Mouse (Mus musculus) embryonic facial prominence, embryonic 14.5 days (tissue): ENCODE data around the gene Tecta. TPM values are rescaled to one million over a fixed set of nuclear protein-coding genes. Genes with fewer than 3 reads are reported as not detected.

Source experiments
- ATAC-seq: fragments of 200-750 bp; cut with Nextera tagmentation; 2 replicates; pipeline ENCODE4 v1.8.0; 2017; ENCODE audit warnings: low read depth, moderate number of reproducible peaks, moderate TSS enrichment
- DNase-seq: peaks from one replicate; pipeline ENCODE4 v3.0.0-alpha.2; 2015; ENCODE audit warnings: low spot score
- H3K27ac ChIP-seq: fragments of 300-500 bp; sonication (generic); replicated peaks from 2 replicates; pipeline ENCODE4 v1.5.1; 2014; ENCODE audit warnings: low read depth, mild to moderate bottlenecking, low read length, moderate library complexity
- H3K27me3 ChIP-seq: fragments of 300-500 bp; sonication (generic); replicated peaks from 2 replicates; pipeline ENCODE4 v1.6.1; 2014; ENCODE audit warnings: low read length; ENCODE audit not compliant: control insufficient read depth, insufficient read depth
- H3K36me3 ChIP-seq: fragments of 300-500 bp; sonication (generic); 2 replicates; pipeline ENCODE4 v1.6.1; 2014; ENCODE audit warnings: low read length, mixed read lengths; ENCODE audit not compliant: control insufficient read depth, insufficient read depth
- H3K4me1 ChIP-seq: fragments of 300-500 bp; sonication (generic); 2 replicates; pipeline ENCODE4 v1.6.1; 2014; ENCODE audit warnings: antibody characterized with exemption, low read length; ENCODE audit not compliant: control insufficient read depth, insufficient read depth
- H3K4me2 ChIP-seq: fragments of 300-500 bp; sonication (generic); 2 replicates; pipeline ENCODE4 v1.6.1; 2014; ENCODE audit warnings: low read depth, mild to moderate bottlenecking, low read length, moderate library complexity, mixed read lengths
- H3K4me3 ChIP-seq: fragments of 300-500 bp; sonication (generic); 2 replicates; pipeline ENCODE4 v1.5.1; 2014; ENCODE audit warnings: low read depth, mild to moderate bottlenecking, low read length
- H3K9ac ChIP-seq: fragments of 300-500 bp; sonication (generic); 2 replicates; pipeline ENCODE4 v1.6.1; 2014; ENCODE audit warnings: low read depth, mild to moderate bottlenecking, low read length, moderate library complexity, mixed read lengths
- H3K9me3 ChIP-seq: fragments of 300-500 bp; sonication (generic); 2 replicates; pipeline ENCODE4 v1.6.1; 2016; ENCODE audit warnings: low read length; ENCODE audit not compliant: control insufficient read depth
- WGBS: fragments of 180-500 bp; shearing (Covaris S2); extraction: QIAGEN DNeasy Blood & Tissue Kit; methylation state at CpG from one replicate; pipeline ENCODE4 v1.1.7; 2014; 5-methylcytosine and 5-hydroxymethylcytosine counted together
- polyA plus RNA-seq: library from polyadenylated mRNA; unstranded; fragments of >200 nt; fragmentation: Nextera tagmentation; extraction: Ambion mirVana; gene quantifications from 2 replicates; pipeline ENCODE4 v1.2.1, GENCODE M21; 2014

The Tecta gene
- 2.2 and 3.1 TPM in 2 replicates for polyA plus RNA-seq

DNA sequence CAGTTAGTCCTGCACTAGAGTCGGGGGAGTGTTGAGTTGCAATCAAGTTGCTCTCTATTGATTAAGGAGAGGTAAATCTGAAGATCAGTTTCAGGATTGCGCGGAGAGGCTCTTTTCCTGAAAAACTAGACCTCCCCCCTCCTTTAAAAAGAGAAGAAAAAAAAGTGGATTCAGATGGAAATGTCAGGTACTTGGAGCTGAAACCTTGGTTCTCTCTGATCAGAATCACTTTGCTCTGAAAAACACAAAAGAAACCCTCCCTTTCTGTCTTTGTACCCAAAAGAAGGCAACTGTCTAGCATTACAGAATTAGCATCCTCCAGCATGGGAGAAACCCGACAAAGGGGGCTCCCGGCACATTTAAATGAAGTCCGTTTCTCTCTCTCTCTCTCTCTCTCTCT lies at the start of gene Tecta:
Tecta (minus strand) TSS at position 101 of the 400 bp plus-strand sequence.
- Histone ChIP-seq H3K4me3 (no peak within 1 kb of the TSS), H3K36me3 (no peaks in the 10 kb centered on the region), H3K4me2 (no peak within 1 kb of the TSS), H3K9me3 (no peaks in the 10 kb centered on the region), H3K9ac (no peak within 1 kb of the TSS), H3K27ac (no peak within 1 kb of the TSS), H3K4me1 (no peaks in the 10 kb centered on the region), H3K27me3 (no peaks in the 10 kb centered on the region)
- ATAC-seq (no peak), DNase-seq (no peak)
- WGBS: 59% methylated on average over 6 of the region's 6 CpGs

DNA sequence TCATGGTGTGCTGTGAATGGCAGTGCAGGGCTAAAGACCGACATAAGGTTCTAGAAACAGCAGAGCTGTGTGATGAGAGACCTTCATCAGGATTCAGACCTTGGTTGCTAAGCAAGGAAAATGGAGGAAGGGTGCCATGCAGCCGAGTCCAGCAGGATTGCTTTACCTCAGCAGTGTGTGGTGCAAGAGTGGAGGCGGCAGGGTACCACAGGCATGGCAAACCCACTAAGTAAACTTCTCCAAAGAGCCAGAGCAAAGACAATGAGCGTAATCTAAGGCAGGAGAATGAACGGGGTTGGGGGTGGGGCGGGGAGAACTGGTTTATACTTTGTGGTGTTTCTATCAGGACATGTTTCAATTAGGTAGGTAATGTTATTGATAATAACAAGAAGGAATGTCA lies 49.3 kb upstream of the Tecta start:
- Histone ChIP-seq H3K4me3 (no peak overlapping the region), H3K27me3 (no peaks in the 10 kb centered on the region), H3K9ac (no peak overlapping the region), H3K9me3 (no peaks in the 10 kb centered on the region), H3K36me3 (peaks cover 39% of the 10 kb centered on the region), H3K4me1 (no peaks in the 10 kb centered on the region), H3K4me2 (no peak overlapping the region), H3K27ac (no peak overlapping the region)
- whole genome bisulfite sequencing: 93% methylated on average over 6 of the region's 6 CpGs
- DNase-seq (no peak), ATAC-seq (no peak)

DNA sequence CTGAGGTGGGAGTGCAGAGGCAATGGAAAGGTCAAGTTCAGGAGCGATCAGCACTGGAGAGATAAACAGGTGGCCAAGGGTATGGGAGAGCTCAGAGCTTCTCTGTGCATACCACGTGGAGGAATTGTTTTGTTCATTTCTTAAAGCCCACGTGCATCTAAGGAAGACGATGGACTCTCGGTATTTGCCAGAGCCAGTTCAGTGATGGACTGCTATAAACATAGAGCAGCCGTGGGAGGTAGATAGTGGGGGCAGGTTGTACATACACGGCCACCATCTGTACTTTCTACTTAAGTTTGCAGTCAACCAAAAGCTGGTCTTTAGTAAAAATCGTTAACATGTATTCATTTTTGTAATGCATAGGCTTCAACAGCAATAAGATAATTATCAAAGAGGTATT lies 42.4 kb upstream of the Tecta start:
- no peak for DNase-seq
- no peak for ATAC-seq
- 95% methylated on average over 8 of the region's 8 CpGs for WGBS
- Histone ChIP-seq H3K4me1 (no peaks in the 10 kb centered on the region), H3K36me3 (peaks cover 57% of the 10 kb centered on the region), H3K4me3 (no peak overlapping the region), H3K27ac (no peak overlapping the region), H3K9ac (no peak overlapping the region), H3K4me2 (no peak overlapping the region), H3K27me3 (no peaks in the 10 kb centered on the region), H3K9me3 (no peaks in the 10 kb centered on the region)

DNA sequence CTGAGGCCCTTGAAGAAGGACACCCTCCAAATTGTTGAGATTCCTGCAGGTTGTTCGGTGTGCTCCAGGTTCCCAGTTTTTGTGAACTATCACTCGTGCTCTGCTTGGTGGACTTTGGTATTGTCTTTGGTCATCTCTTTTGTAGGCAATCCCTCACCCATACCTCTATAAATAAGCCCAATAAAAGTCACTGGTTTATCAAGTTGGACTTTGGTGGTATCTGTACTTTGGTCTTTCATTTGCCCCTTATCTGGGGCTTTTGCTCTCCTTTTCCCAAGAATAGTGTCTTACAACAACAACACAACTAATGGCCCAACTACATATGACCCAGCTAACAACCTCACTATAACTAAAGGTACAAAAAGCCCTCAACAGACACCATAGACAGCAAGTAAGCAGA lies 41.5 kb upstream of the Tecta start:
- WGBS: 89% methylated on average over 2 of the region's 2 CpGs
- no peak overlapping the region for H3K4me2 ChIP-seq
- H3K27ac ChIP-seq: no peak overlapping the region
- no peaks in the 10 kb centered on the region for H3K4me1 ChIP-seq
- H3K4me3 ChIP-seq: no peak overlapping the region
- H3K9ac ChIP-seq: no peak overlapping the region
- H3K9me3 ChIP-seq: no peaks in the 10 kb centered on the region
- DNase-seq (no peak), ATAC-seq (no peak)
- no peaks in the 10 kb centered on the region for H3K27me3 ChIP-seq
- H3K36me3 ChIP-seq: peaks cover 64% of the 10 kb centered on the region

DNA sequence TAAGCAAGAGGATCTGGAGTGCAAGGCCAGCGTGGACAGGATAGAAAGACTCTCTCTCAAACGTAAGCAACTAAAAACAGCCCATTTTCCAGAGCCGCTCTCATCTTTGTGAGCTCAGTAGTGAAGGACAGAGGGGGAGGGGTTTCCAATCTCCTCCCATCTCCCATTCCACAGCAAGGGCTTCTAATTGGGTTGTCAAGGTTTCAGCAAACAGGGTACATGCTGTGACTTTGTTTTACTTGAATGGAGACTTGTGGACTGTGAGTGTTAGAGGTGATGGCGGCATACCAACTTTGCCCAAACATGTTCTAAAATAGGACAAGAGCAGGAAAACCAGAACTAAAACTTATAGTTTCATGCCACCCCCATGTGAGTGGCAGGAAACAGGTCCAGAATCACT lies 39.7 kb upstream of the Tecta start:
- Histone ChIP-seq H3K4me2 (no peak overlapping the region), H3K36me3 (peaks cover 69% of the 10 kb centered on the region), H3K4me1 (no peaks in the 10 kb centered on the region), H3K4me3 (no peak overlapping the region), H3K9me3 (no peaks in the 10 kb centered on the region), H3K27ac (no peak overlapping the region), H3K9ac (no peak overlapping the region), H3K27me3 (no peaks in the 10 kb centered on the region)
- DNase-seq (no peak), ATAC-seq (no peak)
- WGBS: 59% methylated on average over 4 of the region's 4 CpGs

DNA sequence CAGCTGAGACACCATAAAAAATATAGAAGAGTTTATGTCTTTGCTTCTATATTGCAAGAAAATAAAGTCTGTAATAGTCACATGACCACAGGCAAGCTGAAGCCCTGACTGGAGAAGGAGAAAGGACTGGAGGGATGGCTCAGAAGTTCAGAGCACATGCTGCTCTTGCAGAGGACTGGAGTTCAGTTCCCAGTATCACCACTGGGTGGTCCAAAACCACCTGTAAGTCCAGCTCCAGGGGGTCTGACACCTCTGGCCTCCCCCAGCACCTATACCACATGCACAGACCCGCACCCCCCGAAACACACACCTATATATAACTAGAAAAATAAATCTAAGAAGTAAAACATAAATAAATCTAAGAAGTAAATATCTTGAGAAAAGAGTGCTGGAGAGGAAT lies 32.4 kb upstream of the Tecta start:
- WGBS: 93% methylated on average over 2 of the region's 2 CpGs
- no peak for DNase-seq
- Histone ChIP-seq H3K36me3 (peaks cover 75% of the 10 kb centered on the region), H3K9ac (no peak overlapping the region), H3K27ac (no peak overlapping the region), H3K4me2 (no peak overlapping the region), H3K9me3 (no peaks in the 10 kb centered on the region), H3K4me3 (no peak overlapping the region), H3K27me3 (no peaks in the 10 kb centered on the region), H3K4me1 (no peaks in the 10 kb centered on the region)
- no peak for ATAC-seq

DNA sequence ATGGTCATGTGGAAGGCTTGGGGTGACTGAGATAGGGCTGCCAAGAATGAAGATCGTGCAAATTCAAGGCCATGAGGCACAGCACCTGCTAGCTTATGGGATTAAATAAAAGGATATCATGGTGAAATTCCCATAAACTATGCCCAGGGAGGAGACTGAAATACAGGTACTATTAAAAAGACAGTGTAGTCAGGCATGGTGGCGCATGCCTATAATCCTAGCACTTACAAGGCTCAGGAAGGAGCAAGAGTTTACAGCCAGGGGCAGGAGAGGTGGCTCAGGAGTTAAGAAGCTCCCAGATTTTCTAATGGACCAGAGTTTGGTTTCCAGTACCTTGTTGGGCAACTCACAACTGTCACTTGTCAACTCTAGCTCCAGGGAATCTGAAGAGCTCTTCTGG lies 31.9 kb upstream of the Tecta start:
- ATAC-seq (no peak), DNase-seq (no peak)
- H3K27me3 ChIP-seq: no peaks in the 10 kb centered on the region
- WGBS: 92% methylated on average over 2 of the region's 2 CpGs
- H3K4me3 ChIP-seq: no peak overlapping the region
- no peak overlapping the region for H3K4me2 ChIP-seq
- H3K4me1 ChIP-seq: no peaks in the 10 kb centered on the region
- no peak overlapping the region for H3K9ac ChIP-seq
- peaks cover 71% of the 10 kb centered on the region for H3K36me3 ChIP-seq
- no peak overlapping the region for H3K27ac ChIP-seq
- no peaks in the 10 kb centered on the region for H3K9me3 ChIP-seq

DNA sequence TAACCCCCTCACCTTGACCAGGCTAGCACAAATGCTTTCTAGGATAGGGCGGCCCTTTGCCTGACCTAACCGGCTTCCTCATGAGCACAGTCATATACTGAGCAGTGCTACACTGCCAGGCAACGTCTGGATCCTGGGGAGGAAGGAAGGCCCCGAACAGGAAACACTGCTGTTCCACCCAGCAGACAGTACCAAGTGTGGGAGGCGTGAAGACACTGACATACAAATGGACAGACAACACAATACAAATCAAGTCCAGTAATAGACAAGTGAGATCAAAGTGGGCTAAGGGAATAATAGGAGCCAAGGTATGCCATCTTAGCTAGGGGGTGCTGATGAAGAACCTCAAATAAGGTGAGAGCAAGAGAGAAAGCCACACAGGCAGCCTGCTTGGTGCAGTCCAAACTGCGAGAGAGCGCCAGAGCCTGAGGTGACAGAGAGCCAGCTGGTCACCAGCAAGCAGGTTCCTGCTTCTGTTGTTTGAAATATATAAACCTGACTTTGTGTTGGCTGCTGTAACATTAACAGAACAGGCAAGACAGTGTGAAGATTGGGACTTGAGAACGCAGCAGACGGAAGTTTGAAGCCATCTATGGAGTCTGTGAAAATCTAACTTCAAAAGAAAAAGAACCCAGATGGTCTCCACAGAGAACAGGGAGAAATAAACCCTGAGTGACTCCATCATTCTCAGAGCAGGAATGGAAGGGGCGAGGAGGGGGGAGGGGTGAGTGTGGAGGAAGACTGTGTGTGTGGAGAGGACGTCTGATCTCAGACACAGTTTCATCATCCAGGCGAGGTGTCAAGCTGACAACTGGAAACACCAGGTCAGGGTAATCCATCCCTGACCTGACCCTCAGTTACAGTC lies 28.6 kb upstream of the Tecta start:
- WGBS: 65% methylated on average over 12 of the region's 12 CpGs
- H3K27ac ChIP-seq: no peak overlapping the region
- no peaks in the 10 kb centered on the region for H3K27me3 ChIP-seq
- no peaks in the 10 kb centered on the region for H3K4me1 ChIP-seq
- no peaks in the 10 kb centered on the region for H3K9me3 ChIP-seq
- peaks cover 50% of the 10 kb centered on the region; the same call in 1 of the 2 replicates for H3K36me3 ChIP-seq
- no peak overlapping the region for H3K9ac ChIP-seq
- no peak overlapping the region for H3K4me3 ChIP-seq
- H3K4me2 ChIP-seq: no peak overlapping the region
- DNase-seq (no peak), ATAC-seq (no peak)
